Mouse (Mus musculus) MEL (cell line): ENCODE data around the gene Reep6. TPM values are rescaled to one million over a fixed set of nuclear protein-coding genes. Genes with fewer than 3 reads are reported as not detected.

Source experiments
- DNase-seq: peaks from one replicate; pipeline ENCODE4 v3.0.0; 2011; ENCODE audit warnings: low read depth, low spot score
- H3K27ac ChIP-seq: 2 replicates; pipeline ENCODE4 v1.5.1; 2012; ENCODE audit warnings: low read depth, mild to moderate bottlenecking, control low read depth, low read length, moderate library complexity; ENCODE audit not compliant: control insufficient read depth
- H3K27me3 ChIP-seq, 2 experiments: fragments of 150-350 bp in 1 of 2; sonication (generic) in 1 of 2; 2 replicates each; pipeline ENCODE4 v1.6.1; 2012; ENCODE audit warnings: low read length in 2 of 2, mild to moderate bottlenecking in 2 of 2, improper control_type of control experiment in 1 of 2, moderate library complexity in 1 of 2; ENCODE audit not compliant: insufficient read depth in 2 of 2, control insufficient read depth in 1 of 2
- H3K36me3 ChIP-seq, 2 experiments: 2 replicates each; pipeline ENCODE4 v1.6.1; 2012 to 2014; ENCODE audit warnings: low read length in 2 of 2, improper control_type of control experiment in 1 of 2, inconsistent platforms in 1 of 2, mild to moderate bottlenecking in 1 of 2; ENCODE audit not compliant: insufficient read depth in 2 of 2, control insufficient read depth in 1 of 2
- H3K4me1 ChIP-seq, 2 experiments: fragments of 150-350 bp in 1 of 2; sonication (generic) in 1 of 2; 2 replicates each; pipeline ENCODE4 v1.6.1; 2012; ENCODE audit warnings: low read length in 2 of 2, improper control_type of control experiment in 1 of 2, mild to moderate bottlenecking in 1 of 2; ENCODE audit not compliant: insufficient read depth in 2 of 2, control insufficient read depth in 1 of 2
- H3K4me3 ChIP-seq, 2 experiments: fragments of 150-350 bp in 1 of 2; sonication (generic) in 1 of 2; 2 replicates each; pipeline ENCODE4 v1.5.1; 2012; ENCODE audit warnings: low read depth in 2 of 2, low read length in 2 of 2, mild to moderate bottlenecking in 2 of 2, moderate library complexity in 2 of 2, control low read depth in 1 of 2, improper control_type of control experiment in 1 of 2; ENCODE audit not compliant: control insufficient read depth in 1 of 2, insufficient read depth in 1 of 2
- H3K79me2 ChIP-seq: 2 replicates; pipeline ENCODE4 v1.6.1; 2012; ENCODE audit warnings: mild to moderate bottlenecking, low read length, moderate library complexity; ENCODE audit not compliant: control insufficient read depth, poor library complexity, insufficient read depth
- H3K9ac ChIP-seq: 2 replicates; pipeline ENCODE4 v1.6.1; 2012; ENCODE audit warnings: low read depth, mild to moderate bottlenecking, control low read depth, low read length, moderate library complexity; ENCODE audit not compliant: control insufficient read depth, poor library complexity, severe bottlenecking
- H3K9me3 ChIP-seq: fragments of 150-350 bp; sonication (generic); replicated peaks from 2 replicates; pipeline ENCODE4 v1.6.1; 2012; ENCODE audit warnings: mild to moderate bottlenecking, low read length, improper control_type of control experiment, moderate library complexity; ENCODE audit not compliant: insufficient read depth
- CHD1 ChIP-seq: IDR thresholded peaks from 2 replicates; pipeline ENCODE4 v1.6.1; 2012; ENCODE audit warnings: low read depth, mild to moderate bottlenecking, inconsistent platforms, low read length, improper control_type of control experiment
- E2F4 ChIP-seq: IDR thresholded peaks from 2 replicates; pipeline ENCODE4 v1.6.1; 2011; ENCODE audit warnings: low read depth, low read length, improper control_type of control experiment, borderline replicate concordance
- ELF1 ChIP-seq: IDR thresholded peaks from 2 replicates; pipeline ENCODE4 v1.6.1; 2014; ENCODE audit warnings: low read depth, mild to moderate bottlenecking, inconsistent platforms, low read length, improper control_type of control experiment, moderate library complexity
- GATA1 ChIP-seq: IDR thresholded peaks from 2 replicates; pipeline ENCODE4 v1.6.1; 2011; ENCODE audit warnings: low read depth, low read length, improper control_type of control experiment
- HCFC1 ChIP-seq: IDR thresholded peaks from 2 replicates; pipeline ENCODE4 v1.6.1; 2012; ENCODE audit warnings: low read depth, mild to moderate bottlenecking, inconsistent platforms, low read length, improper control_type of control experiment, moderate library complexity
- JUND ChIP-seq: IDR thresholded peaks from 2 replicates; pipeline ENCODE4 v1.6.1; 2011; ENCODE audit warnings: low read depth, mild to moderate bottlenecking, improper control_type of control experiment, low read length
- KAT2A ChIP-seq: conservative IDR thresholded peaks from 2 replicates; pipeline ENCODE4 v1.6.1; 2012; ENCODE audit warnings: low read depth, low read length, improper control_type of control experiment, inconsistent platforms
- MAX ChIP-seq: IDR thresholded peaks from 2 replicates; pipeline ENCODE4 v1.6.1; 2011; ENCODE audit warnings: low read length, improper control_type of control experiment
- MAZ ChIP-seq: IDR thresholded peaks from 2 replicates; pipeline ENCODE4 v1.6.1; 2012; ENCODE audit warnings: low read depth, mild to moderate bottlenecking, inconsistent platforms, low read length, improper control_type of control experiment
- MXI1 ChIP-seq: IDR thresholded peaks from 2 replicates; pipeline ENCODE4 v1.6.1; 2011; ENCODE audit warnings: mild to moderate bottlenecking, low read depth, low read length, improper control_type of control experiment
- MYC ChIP-seq: IDR thresholded peaks from 2 replicates; pipeline ENCODE4 v1.6.1; 2011; ENCODE audit warnings: low read depth, mild to moderate bottlenecking, low read length, improper control_type of control experiment, moderate library complexity
- NELFE ChIP-seq: IDR thresholded peaks from 2 replicates; pipeline ENCODE4 v1.6.1; 2011; ENCODE audit warnings: low read depth, low read length, improper control_type of control experiment
- POLR2A ChIP-seq, 2 experiments: IDR thresholded peaks; 2 replicates each; pipeline ENCODE4 v1.6.1; 2011 to 2012; ENCODE audit warnings: low read length in 2 of 2, mild to moderate bottlenecking in 2 of 2, control low read depth in 1 of 2, improper control_type of control experiment in 1 of 2, low read depth in 1 of 2, moderate library complexity in 1 of 2; ENCODE audit not compliant: control insufficient read depth in 1 of 2, insufficient read depth in 1 of 2, poor library complexity in 1 of 2
- RCOR1 ChIP-seq: IDR thresholded peaks from 2 replicates; pipeline ENCODE4 v1.6.1; 2012; ENCODE audit warnings: low read depth, mild to moderate bottlenecking, inconsistent platforms, low read length, improper control_type of control experiment
- SIN3A ChIP-seq: IDR thresholded peaks from 2 replicates; pipeline ENCODE4 v1.6.1; 2012; ENCODE audit warnings: low read length, improper control_type of control experiment, inconsistent platforms
- SMC3 ChIP-seq: IDR thresholded peaks from 2 replicates; pipeline ENCODE4 v1.6.1; 2011; ENCODE audit warnings: low read depth, low read length, improper control_type of control experiment
- TAL1 ChIP-seq: IDR thresholded peaks from 2 replicates; pipeline ENCODE4 v1.6.1; 2012; ENCODE audit warnings: mild to moderate bottlenecking, inconsistent platforms, low read length, moderate library complexity, mixed read lengths
- TCF12 ChIP-seq: IDR thresholded peaks from 2 replicates; pipeline ENCODE4 v1.6.1; 2014; ENCODE audit warnings: low read depth, mild to moderate bottlenecking, inconsistent platforms, low read length, improper control_type of control experiment, moderate library complexity
- UBTF ChIP-seq: IDR thresholded peaks from 2 replicates; pipeline ENCODE4 v1.6.1; 2012; ENCODE audit warnings: low read depth, mild to moderate bottlenecking, inconsistent platforms, low read length, improper control_type of control experiment, moderate library complexity, borderline replicate concordance; ENCODE audit not compliant: insufficient read depth
- ZMIZ1 ChIP-seq: IDR thresholded peaks from 2 replicates; pipeline ENCODE4 v1.6.1; 2012; ENCODE audit warnings: low read depth, mild to moderate bottlenecking, inconsistent platforms, low read length, improper control_type of control experiment, moderate library complexity
- ZNF384 ChIP-seq: IDR thresholded peaks from 2 replicates; pipeline ENCODE4 v1.6.1; 2012; ENCODE audit warnings: low read depth, mild to moderate bottlenecking, inconsistent platforms, low read length, improper control_type of control experiment
- polyA plus RNA-seq, 2 experiments: library from polyadenylated mRNA; stranded (reverse) in 1 of 2; unstranded in 1 of 2; fragments of >175 nt in 1 of 2; fragments of >200 nt in 1 of 2; gene quantifications; 2 replicates each; pipeline versions ENCODE4 v1.2.1 to v1.2.4; 2012; ENCODE audit warnings: low replicate concordance in 2 of 2, low read depth in 1 of 2; ENCODE audit not compliant: insufficient read length in 2 of 2, insufficient read depth in 1 of 2, missing spikeins in 1 of 2
- total RNA-seq: library from RNA; depleted of rRNA; stranded (reverse); fragments of 300-350 nt; gene quantifications from 2 replicates; pipeline ENCODE4 v1.2.3, GENCODE M21; 2012; rRNA removed

Gene Reep6
- 3.1 and 3.2 TPM in 2 replicates for total RNA-seq
- polyA plus RNA-seq = 10 to 100 TPM in 1 of 2 experiments, not detected in 1; 27.9 TPM

DNA sequence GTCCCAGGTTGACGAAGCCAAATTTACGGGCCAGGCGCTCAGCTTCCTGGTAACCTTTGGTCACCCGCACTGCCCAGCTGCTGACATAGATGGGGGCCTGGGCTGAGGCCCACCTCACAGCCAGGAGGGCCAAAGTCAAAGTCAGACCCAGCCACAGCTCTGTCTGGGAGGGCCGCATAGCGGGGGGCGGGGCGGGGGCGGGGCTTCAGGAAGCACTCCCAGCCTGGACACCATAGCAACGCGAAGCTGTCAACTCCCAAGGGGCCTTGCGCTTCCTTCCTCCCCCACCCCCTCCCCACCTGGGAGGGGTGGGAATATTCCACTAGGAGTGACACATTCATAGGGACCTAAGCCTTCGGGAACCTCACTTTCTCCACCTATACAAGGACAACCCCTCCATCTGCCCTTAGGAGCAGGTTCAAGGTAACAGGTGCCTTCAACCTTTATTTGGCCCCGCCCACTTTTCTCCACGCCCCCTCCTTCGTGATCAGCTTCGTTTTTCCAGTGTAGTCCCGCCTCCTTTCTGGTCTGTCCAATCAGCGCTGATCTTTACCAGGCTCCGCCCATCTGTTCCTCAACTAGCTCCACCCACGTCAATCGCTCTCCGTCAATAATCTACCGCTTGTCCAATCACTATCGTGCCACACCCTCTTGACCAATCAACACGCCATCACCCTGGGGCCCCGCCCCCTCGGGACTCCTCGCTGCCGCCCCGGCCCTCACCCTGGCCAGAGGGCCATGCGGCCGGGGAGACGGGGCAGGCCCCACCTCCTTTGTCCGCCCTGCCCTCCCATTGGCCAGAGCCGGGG is at the start of gene Reep6, which contains the start of gene Pcsk4:
TSS of gene Reep6 (plus strand) at position 681 of the 809 bp plus-strand sequence.
TSS of gene Pcsk4 (minus strand) at position 226 of the 809 bp plus-strand sequence.
- Histone ChIP-seq H3K27ac (no peak within 1 kb of the TSS; the same call in 1 of the 2 replicates), H3K27me3 (no peaks in the 10 kb centered on the region), H3K9me3 (no peaks in the 10 kb centered on the region), H3K4me1 (peaks cover 14 to 25% of the 10 kb centered on the region in 2 experiments), H3K79me2 (peaks cover 2% of the 10 kb centered on the region; the same call in 1 of the 2 replicates), H3K9ac (peak within 1 kb of the TSS; percentile 82), H3K4me3 (peak within 1 kb of the TSS; percentile 72 to 96), H3K36me3 (peaks cover 0 to 22% of the 10 kb centered on the region in 2 experiments; a peak in 2 of 4 replicates)
- TF ChIP-seq MYC (0 out of 2 replicates have a peak, but pooled peaks have one; percentile 50), NELFE (no peak), ELF1 (peak; percentile 37), RCOR1 (no peak), SIN3A (peak; percentile 87), MXI1 (peak; percentile 81), UBTF (0 out of 2 replicates have a peak, but pooled peaks have one; percentile 7), MAZ (peak; percentile 53; the same call in 1 of the 2 replicates), MAX (peak; percentile 50), GATA1 (no peak), HCFC1 (peak; percentile 42), CHD1 (no peak)
- peak; percentile 99 for DNase-seq

- H3K9ac ChIP-seq = no peak overlapping the region
- peaks cover 0 to 19% of the 10 kb centered on the region in 2 experiments; a peak in 2 of 4 replicates for H3K36me3 ChIP-seq
- H3K4me3 ChIP-seq = no peak overlapping the region
- no peaks in the 10 kb centered on the region for H3K27me3 ChIP-seq
- no peaks in the 10 kb centered on the region for H3K9me3 ChIP-seq
- no peaks in the 10 kb centered on the region for H3K79me2 ChIP-seq
- TF ChIP-seq ZMIZ1 (no peak), JUND (no peak), UBTF (no peak), MXI1 (no peak), ZNF384 (no peak), SMC3 (no peak), E2F4 (no peak), POLR2A (IDR thresholded peaks at IDR 0.05; ENCODE audit: control insufficient read depth in 1 of 2, insufficient read depth in 1 of 2, low read depth in 1 of 2, low read length in 2 of 2, poor library complexity in 1 of 2) (no peak), TAL1 (no peak), TCF12 (no peak), KAT2A (no peak)
- no peak for DNase-seq
- H3K4me1 ChIP-seq = no peaks in the 10 kb centered on the region
- no peak overlapping the region for H3K27ac ChIP-seq
These were observed 48.4 kb upstream of the Reep6 start for GRCm38 (mm10) chr10:80281304-80281703.
